Mouse (Mus musculus): ENCODE measurements around the gene Mapk11. TPM values are rescaled to one million over a fixed set of nuclear protein-coding genes. Genes with fewer than 3 reads are reported as not detected.

Gene Mapk11
- total RNA-seq, 4 experiments from 2014 or later: 0.70 to 1.3 (median 0.97) TPM

- DNase-seq (ENCODE audit: low spot score in 2 of 2): no peak
These were observed 42.5 kb downstream of the Mapk11 start for GRCm38 (mm10) chr15:89106976-89107375.

GRCm38 (mm10) chr15:89106073-89106472 is 43.4 kb downstream of the Mapk11 start:
- no peak for DNase-seq (ENCODE audit: low spot score in 2 of 2)

GRCm38 (mm10) chr15:89104425-89104824 is 45.0 kb downstream of the Mapk11 start:
- no peak for DNase-seq (ENCODE audit: low spot score in 2 of 2)

GRCm38 (mm10) chr15:89103921-89104320 is 45.5 kb downstream of the Mapk11 start:
- DNase-seq (ENCODE audit: low spot score in 2 of 2): no peak

GRCm38 (mm10) chr15:89102646-89103045 is 46.8 kb downstream of the Mapk11 start:
- DNase-seq (ENCODE audit: low spot score in 2 of 2): no peak

GRCm38 (mm10) chr15:89100823-89101222 is 48.6 kb downstream of the Mapk11 start:
- no peak for DNase-seq (ENCODE audit: low spot score in 2 of 2)

GRCm38 (mm10) chr15:89098616-89099015 is 50.8 kb downstream of the Mapk11 start:
- DNase-seq (ENCODE audit: low spot score in 2 of 2): no peak

- no peak for DNase-seq (ENCODE audit: low spot score in 2 of 2)
These were observed 52.0 kb downstream of the Mapk11 start for GRCm38 (mm10) chr15:89097450-89097849.

Small RNA genes within 50 kb of the gene (microRNA-seq; reads per million reads assigned to microRNA genes)
- gene Mir6958: not detected
- not detected for gene Mir7118

Other genes with a start within 250 kb of the Mapk11 start
- not detected for gene Ttll8, start 195.2 kb downstream of the Mapk11 start, total RNA-seq (2022)
- under 1 TPM in 1 of 4 experiments, not detected in 3; 0.09 TPM for gene Mlc1, start 170.6 kb downstream of the Mapk11 start, total RNA-seq (2022)
- not detected for gene Mov10l1, start 166.7 kb downstream of the Mapk11 start, total RNA-seq (2022)
- gene Panx2, start 89.9 kb downstream of the Mapk11 start, total RNA-seq (2022): not detected
- gene Trabd, start 74.5 kb downstream of the Mapk11 start, total RNA-seq (2022): 10 to 100 TPM; 31.9 to 40.9 (median 33.1) TPM
- 10 to 100 TPM; 12.2 to 16.6 (median 12.8) TPM for gene Selenoo, start 60.5 kb downstream of the Mapk11 start, total RNA-seq (2022)
- gene Tubgcp6, start 26.5 kb downstream of the Mapk11 start, total RNA-seq (2022): 1 to 10 TPM; 7.4 to 7.9 (median 7.6) TPM
- 1 to 10 TPM; 5.4 to 8.2 (median 7.2) TPM for gene Hdac10, start 20.9 kb downstream of the Mapk11 start, total RNA-seq (2022)
- 100 to 1,000 TPM; 123 to 153 (median 139) TPM for gene Mapk12, start 8.9 kb downstream of the Mapk11 start, total RNA-seq (2022)
- gene Plxnb2, start 31.2 kb upstream of the Mapk11 start, total RNA-seq (2022): 1 to 10 TPM; 4.5 to 6.3 (median 5.3) TPM
- gene Dennd6b, start 46.9 kb upstream of the Mapk11 start, total RNA-seq (2022): 1 to 10 TPM; 8.3 to 9.4 (median 9.2) TPM
- gene Ppp6r2, start 61.9 kb upstream of the Mapk11 start, total RNA-seq (2022): 100 to 1,000 TPM in 3 of 4 experiments, 10 to 100 TPM in 1; 97.2 to 102 (median 101) TPM
- gene Sbf1, start 165.7 kb upstream of the Mapk11 start, total RNA-seq (2022): 100 to 1,000 TPM in 1 of 4 experiments, 10 to 100 TPM in 3; 64.8 to 105 (median 72.5) TPM
- gene Adm2, start 173.1 kb upstream of the Mapk11 start, total RNA-seq (2022): not detected
- not detected for gene Miox, start 184.8 kb upstream of the Mapk11 start, total RNA-seq (2022)
- gene Lmf2, start 206.0 kb upstream of the Mapk11 start, total RNA-seq (2022): 10 to 100 TPM; 10.8 to 16.9 (median 13.5) TPM
- gene Ncaph2, start 206.1 kb upstream of the Mapk11 start, total RNA-seq (2022): 10 to 100 TPM; 43.4 to 46.6 (median 45.1) TPM
- 10 to 100 TPM; 13.1 to 15.5 (median 14.1) TPM for gene Sco2, start 224.2 kb upstream of the Mapk11 start, total RNA-seq (2022)
- under 1 TPM; 0.34 to 0.51 (median 0.47) TPM for gene Tymp, start 227.4 kb upstream of the Mapk11 start, total RNA-seq (2022)
- 1 to 10 TPM in 1 of 4 experiments, under 1 TPM in 2, not detected in 1; 0.41 to 1.5 (median 0.72) TPM for gene Odf3b, start 229.7 kb upstream of the Mapk11 start, total RNA-seq (2022)
- gene Klhdc7b, start 235.3 kb upstream of the Mapk11 start, total RNA-seq (2022): not detected

Measured in gastrocnemius, adult 8-10 months (tissue).